Mouse (Mus musculus) 416B (cell line): ENCODE measurements around the gene N4bp2l1.
A peak's percentile ranks its signal among the peaks of the same experiment; 100 is the strongest.
"Not testable (repeated sequence)": the region's sequence is repeated elsewhere in the genome, so short reads cannot be mapped to it uniquely, and the experiment has no call there.

ENCODE experiments used
- DNase-seq: peaks from one replicate; pipeline ENCODE4 v3.0.0; 2011; ENCODE audit warnings: low read depth

Gene N4bp2l1

GRCm38 (mm10) chr5:150597088-150597487 is at the start of gene N4bp2l1:
Gene N4bp2l1 (minus strand): TSS chr5:150597188.
- DNase-seq: no peak

- DNase-seq: no peak
Observed at GRCm38 (mm10) chr5:150644926-150645325, 47.9 kb upstream of the N4bp2l1 start.

GRCm38 (mm10) chr5:150643390-150643789 is 46.4 kb upstream of the N4bp2l1 start:
- DNase-seq: not testable (repeated sequence)

DNA sequence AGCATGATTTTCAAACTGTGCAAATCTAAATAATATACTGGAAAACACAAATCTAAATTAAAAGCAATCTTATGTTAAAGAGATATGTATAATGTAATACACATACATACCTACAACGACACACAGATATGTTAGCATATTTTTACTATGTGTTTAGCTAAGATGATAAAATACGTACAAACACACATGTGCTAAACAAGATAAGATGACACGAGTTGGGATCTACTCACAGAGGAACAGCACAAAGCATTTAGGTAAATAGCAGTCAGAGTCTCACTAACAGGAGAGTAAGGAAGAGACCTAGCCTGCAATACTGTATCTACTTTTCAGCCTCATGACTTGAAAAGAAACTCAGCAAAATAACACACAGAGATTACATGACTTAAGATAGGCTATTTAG is 44.5 kb upstream of the N4bp2l1 start:
- no peak for DNase-seq

- DNase-seq: no peak
Observed at GRCm38 (mm10) chr5:150629692-150630091, 32.7 kb upstream of the N4bp2l1 start.

GRCm38 (mm10) chr5:150629272-150629671 is 32.3 kb upstream of the N4bp2l1 start:
- no peak for DNase-seq

- DNase-seq: peak; percentile 64
Observed at GRCm38 (mm10) chr5:150625528-150625927, 28.5 kb upstream of the N4bp2l1 start.

- DNase-seq: no peak
Observed at GRCm38 (mm10) chr5:150622792-150623191, 25.8 kb upstream of the N4bp2l1 start.

GRCm38 (mm10) chr5:150621592-150621991 is 24.6 kb upstream of the N4bp2l1 start:
- peak; percentile 79 for DNase-seq

DNA sequence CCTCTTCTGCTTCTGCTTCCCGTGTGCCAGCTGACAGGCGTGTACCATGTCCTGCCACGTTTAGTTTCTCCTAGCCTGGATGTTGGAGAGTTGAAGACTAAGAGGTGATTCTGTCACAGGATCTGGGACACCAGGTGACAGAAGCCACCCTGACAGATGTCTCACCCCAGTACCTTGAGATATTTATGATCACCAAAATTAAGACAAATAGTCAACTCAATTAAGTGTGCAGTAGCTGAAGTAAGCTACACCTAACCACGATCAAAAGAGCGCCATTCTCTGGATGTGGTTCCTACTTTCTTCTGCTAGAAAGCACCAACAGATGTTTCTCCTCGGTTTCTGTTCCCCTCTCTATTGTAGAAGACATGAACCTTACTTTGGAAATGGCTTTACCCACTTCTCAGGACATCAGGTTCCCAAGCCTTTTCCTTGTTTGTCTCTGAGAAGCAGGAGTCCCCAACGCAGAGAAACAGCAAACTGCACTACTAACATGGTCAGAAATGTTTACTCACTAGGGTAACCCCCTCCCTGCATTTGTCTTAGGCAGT is 23.7 kb upstream of the N4bp2l1 start:
- no peak for DNase-seq

DNA sequence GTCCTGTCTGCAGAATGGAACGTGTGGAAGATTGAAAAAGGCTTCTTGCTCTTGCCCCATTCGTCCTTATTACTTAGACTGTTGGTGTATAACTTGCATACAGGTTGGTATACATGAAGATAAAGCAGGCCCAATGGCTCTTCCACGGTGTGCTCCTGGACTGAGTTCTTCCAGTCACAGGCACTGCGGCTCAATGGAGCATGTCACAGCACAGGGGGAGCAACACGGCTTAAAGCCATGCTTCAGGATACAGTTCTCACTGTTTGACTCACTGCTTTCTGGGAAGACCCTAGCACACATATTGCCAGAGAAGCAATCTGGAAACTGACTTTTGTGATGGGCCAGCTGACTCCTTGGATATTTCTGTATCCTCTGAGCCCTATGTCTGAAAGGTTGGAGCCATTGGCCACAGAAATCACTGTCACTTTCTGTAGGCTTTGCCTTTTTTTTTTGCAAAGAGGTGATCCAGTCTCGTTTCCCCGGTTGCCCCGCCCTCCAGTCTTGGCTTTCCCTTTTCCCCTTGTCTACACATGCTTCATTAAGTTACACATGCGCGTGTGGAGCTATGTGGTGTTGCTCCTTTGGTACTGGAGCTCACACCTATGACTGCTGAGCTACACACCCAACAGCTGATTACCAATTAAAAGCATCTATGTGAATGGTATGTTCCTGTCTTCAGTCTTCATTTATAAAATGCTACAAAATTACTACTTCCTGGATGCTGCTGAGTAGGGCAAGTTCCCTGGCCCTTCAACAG is 21.8 kb upstream of the N4bp2l1 start:
- DNase-seq: no peak

DNA sequence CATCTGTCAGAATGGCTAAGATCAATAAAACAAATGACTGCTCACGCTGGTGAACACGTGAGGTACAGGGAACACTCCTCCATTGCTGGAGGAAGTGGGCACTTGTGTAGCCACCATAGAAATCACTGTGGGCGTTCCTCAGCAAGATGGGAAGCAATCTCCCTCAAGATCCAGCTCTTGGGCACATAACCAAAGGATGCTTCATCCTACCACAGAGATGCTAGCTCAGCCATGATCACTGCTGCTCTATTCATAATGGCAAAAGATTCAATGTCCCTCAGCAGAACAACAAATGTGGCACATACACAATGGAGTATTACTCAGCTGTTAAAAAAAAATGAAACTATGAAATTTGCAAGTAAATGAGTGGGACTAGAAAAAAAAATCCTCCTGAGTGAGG is 19.7 kb upstream of the N4bp2l1 start:
- no peak for DNase-seq

DNA sequence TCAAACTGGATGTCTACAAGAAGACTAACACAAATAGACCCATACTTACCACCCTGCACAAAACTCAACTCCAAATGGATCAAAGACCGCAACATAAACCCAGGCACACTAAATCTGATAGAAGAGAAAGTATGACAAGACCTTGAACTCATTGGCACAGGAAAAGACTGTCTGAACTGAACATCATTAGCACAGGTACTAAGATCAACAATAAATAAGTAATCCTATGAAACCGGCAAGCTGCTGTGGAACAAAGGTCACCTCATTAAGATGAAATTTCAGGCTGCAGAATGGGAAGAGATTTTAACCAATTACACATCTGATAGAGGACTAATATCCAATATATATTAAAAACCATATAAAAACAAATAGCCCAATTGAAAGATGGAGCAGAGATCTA is 19.2 kb upstream of the N4bp2l1 start:
- DNase-seq: no peak

DNA sequence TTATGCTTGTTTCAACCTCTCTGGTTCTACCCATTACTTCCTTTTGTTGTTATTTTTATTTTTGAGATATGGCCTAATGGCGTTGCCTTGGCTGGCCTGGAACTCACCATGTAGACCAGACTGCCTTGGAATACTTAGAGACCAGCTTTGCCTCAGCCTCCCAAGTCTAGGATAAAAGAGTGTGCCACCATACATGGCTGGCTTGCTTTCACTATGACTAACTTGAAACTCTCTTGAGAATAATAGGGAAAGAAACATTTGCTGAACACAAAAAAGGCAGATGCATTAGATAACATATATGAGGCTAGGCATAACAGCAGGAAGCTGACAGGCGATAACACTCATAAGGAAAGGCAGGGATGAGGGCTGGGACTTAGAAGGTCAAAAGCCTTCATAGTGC is 17.1 kb upstream of the N4bp2l1 start:
- no peak for DNase-seq

DNA sequence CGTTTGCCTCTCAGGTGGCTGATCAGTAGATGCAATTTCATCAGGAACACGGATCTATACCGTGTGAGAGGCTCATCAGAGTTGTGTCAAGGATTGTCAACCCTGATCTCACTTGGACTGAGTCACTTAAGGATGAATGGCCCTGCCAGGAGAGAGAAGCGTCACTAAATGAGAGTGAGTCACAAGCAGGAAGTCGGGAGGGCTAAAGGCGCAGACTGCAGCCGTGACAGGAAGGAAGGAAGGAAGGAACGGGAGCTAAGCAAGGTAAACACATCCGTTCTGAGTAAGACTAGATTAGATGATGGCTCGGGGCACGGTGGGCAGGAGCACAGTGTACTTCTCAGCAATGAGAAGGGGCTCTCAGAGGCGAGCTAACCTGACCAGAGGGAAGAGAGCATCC is 14.7 kb upstream of the N4bp2l1 start:
- DNase-seq: peak; percentile 86

DNA sequence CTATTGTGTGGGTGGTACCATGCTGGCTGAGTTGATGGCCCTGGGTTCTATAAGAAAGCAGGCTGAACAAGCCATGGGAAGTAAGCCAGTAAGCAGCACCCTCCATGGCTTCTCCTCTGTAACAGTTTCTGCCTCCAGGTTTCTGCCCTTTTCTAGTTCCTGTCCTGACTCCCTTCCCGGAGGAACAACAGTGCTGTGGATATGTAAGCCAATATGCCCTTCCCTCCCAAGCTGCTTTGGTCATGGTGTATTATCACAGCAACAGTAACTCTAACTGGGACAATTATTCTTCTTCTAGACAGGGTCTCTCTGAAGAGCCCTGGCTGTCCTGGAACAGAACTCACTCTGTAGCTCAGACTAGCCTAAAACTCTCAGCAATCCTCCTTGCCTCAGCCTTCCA is 14.1 kb upstream of the N4bp2l1 start:
- DNase-seq: no peak

DNA sequence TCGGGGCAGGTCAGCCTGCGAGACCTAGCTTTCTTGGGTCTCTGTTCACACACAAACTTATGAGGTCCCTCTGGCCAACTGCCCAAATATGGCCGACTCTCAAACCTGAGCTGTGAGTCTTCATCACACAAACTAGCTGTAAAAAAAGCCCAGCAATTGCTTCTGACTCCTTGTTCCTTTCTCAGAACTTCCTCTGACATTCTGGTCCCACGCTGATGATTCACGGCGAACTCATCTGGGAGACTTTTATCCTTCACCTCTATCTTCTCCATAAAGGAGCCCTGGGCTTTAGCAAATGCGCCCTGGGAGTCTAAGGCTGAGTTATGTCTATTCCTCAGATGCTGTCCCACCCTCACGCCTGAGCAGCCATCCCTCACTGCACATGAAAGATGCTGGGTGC is 10.6 kb upstream of the N4bp2l1 start:
- DNase-seq: no peak

GRCm38 (mm10) chr5:150606131-150606530 is 9.1 kb upstream of the N4bp2l1 start:
- no peak for DNase-seq

GRCm38 (mm10) chr5:150601441-150602230 is 4.6 kb upstream of the N4bp2l1 start:
- no peak for DNase-seq

- no peak for DNase-seq
Observed at GRCm38 (mm10) chr5:150600554-150601440, 3.8 kb upstream of the N4bp2l1 start.

DNA sequence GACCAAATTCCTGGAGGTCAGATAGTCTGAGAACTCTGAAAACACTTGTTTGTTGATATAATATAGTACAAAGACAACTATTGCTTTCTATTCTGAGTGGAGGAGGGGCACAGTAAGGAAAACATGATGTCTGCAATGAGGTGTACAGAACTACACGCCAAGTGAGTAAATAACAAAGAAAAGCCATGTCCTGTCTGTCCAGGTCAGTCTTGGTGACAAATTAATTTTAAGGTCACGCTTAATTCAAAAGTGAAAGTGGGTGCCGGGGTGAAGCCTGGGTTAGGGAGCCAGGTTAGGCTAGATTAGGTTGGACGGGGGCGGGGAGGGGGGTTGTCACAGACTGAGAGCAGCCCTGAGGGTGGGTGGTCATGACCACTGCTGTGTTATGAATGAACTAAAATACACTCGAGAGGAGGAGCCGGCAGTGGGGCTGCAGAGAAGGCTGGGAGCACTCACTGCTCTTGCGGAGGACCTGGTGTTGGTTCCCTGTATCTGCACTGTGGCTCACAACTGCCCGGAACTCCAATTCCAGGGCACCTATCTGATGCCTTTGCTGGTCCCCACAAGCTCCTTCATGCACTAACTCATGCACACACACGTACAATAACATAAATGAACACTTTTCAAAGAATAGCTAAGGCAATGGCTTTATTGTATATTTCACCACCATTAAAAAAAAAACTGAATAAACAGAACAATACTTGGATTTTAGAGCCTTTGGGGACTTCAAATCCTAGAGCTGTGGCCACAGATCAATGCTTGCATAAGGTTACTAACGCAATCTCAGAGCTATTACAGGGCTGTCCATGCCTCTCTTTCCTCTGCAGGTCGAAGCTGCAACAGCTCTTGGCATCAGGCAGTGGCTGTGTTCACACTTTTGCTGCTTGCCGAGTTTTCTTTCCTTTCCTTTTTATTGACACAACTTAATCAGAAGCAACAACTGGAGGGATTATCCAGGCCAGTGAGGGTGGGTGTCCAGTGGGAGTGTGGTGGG is 2.6 kb upstream of the N4bp2l1 start:
- DNase-seq: peak; percentile 43
